Mouse (Mus musculus): ENCODE data around the gene Stum.

The Stum gene

GRCm38 (mm10) chr1:180499766-180500165 lies 16.5 kb upstream of the Stum start:
- DNase-seq (ENCODE audit: low spot score in 2 of 2) = no peak

DNA sequence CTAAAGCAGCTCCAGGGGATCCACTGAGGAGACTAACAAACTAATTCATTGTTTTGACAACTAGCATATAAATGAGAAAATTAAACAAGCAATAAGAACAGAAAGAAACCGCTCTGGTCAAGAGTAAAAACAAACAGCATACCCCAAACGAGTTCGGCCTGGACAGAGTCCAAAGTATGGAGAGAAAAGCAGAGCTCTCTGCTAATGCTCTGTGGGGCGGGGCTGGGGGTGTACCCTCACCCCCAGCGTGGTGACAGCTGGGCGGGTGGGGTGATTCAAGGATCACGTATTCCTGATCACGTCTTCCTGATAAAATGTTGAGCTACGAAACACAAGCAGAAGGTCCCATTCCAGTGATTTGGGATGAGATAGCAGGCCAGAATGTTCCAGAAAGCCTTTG lies 9.5 kb upstream of the Stum start:
- no peak for DNase-seq (ENCODE audit: low spot score in 2 of 2)

- DNase-seq (ENCODE audit: low spot score in 2 of 2) = no peak
Observed at GRCm38 (mm10) chr1:180485346-180485745, 2.0 kb upstream of the Stum start.

- DNase-seq (ENCODE audit: low spot score in 2 of 2) = peak in 1 of 2 experiments; percentile 32
Observed at GRCm38 (mm10) chr1:180482840-180483398, 385 bp downstream of the Stum start.

DNA sequence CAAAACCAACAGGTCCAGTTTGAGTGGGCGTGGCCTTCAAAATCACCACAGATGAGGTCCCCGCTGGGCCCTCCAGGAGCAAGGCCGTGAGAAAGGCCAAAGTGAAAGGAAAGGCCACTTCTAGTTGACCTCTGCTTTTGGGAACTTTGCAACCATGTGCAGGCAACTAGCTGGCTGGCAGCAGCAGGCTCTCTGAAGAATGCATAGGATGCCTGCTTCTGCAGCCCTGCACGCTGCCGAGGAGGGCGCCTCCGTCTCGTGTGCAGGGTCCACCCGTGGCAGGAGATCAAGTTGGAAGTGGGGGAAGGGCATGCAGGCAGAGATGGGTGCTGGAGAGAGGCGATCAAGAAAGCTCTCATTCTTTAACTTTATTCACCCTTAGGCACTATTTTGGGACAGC lies 1.3 kb downstream of the Stum start:
- peak in 1 of 2 experiments; percentile 23 for DNase-seq (ENCODE audit: low spot score in 2 of 2)

DNA sequence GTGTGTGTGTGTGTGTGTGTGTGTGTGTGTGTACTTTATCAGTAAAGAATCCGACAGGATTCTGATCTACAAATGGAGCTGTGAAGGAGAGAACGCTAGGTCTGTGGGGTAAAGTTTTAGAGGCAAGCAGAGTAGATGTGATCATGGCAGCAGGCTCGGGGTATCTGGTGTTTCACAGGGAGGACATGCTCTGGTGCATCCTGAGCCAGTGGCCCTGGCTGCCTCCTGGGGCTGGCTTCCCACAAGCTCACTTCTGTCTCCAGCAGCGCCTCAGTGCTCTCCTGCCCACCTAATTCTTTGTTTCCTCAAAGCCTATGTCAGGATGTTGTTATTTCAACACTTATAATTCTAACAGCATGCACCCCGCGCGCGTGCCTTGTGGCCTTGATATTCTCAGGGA lies 2.0 kb downstream of the Stum start:
- no peak for DNase-seq (ENCODE audit: low spot score in 2 of 2)

- DNase-seq (ENCODE audit: low spot score in 2 of 2) = peak in 1 of 2 experiments; percentile 39
Observed at GRCm38 (mm10) chr1:180480325-180480724, 3.0 kb downstream of the Stum start.

DNA sequence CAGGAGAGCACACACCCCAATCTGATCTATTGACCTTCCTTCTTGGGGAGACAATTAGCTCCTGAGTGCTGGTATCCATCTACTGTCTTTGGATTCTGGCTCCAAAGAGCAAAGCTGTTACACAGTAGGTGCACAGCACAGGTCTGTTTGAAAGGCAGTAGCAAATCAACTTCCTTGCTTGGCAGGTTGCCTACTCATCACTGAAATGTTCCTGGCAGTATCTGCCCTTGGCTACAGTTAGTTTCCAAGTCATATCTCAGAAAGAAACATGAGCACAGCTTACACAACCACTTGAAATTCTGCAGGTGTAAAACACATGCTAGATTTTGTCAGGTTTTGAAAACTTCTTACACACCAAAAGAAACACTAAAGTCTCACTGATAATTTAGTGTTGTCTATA lies 9.7 kb downstream of the Stum start:
- no peak for DNase-seq (ENCODE audit: low spot score in 2 of 2)

GRCm38 (mm10) chr1:180468004-180468403 lies 15.3 kb downstream of the Stum start:
- no peak for DNase-seq (ENCODE audit: low spot score in 2 of 2)

- peak; percentile 65 to 74 for DNase-seq (ENCODE audit: low spot score in 2 of 2)
Observed at GRCm38 (mm10) chr1:180465620-180466019, 17.7 kb downstream of the Stum start.

DNA sequence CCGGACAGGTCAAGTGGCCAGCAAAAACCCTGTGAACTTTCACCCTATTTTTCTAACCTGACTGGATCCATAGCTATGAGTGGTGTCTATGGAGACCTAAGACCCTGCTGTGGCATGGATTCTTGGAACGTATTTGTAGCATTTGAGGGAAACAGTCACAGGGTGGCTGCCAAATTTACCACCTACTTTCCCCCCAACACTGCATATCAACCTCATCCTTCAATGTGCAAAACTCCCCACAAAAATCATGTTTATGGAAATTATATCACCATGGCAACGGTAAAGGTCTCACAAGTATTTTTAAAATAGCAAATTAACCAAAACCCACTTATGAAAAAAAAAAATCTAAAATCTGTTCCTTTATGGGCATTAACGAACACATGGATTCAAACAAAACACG lies 18.9 kb downstream of the Stum start:
- DNase-seq (ENCODE audit: low spot score in 2 of 2) = peak in 1 of 2 experiments; percentile 34

DNA sequence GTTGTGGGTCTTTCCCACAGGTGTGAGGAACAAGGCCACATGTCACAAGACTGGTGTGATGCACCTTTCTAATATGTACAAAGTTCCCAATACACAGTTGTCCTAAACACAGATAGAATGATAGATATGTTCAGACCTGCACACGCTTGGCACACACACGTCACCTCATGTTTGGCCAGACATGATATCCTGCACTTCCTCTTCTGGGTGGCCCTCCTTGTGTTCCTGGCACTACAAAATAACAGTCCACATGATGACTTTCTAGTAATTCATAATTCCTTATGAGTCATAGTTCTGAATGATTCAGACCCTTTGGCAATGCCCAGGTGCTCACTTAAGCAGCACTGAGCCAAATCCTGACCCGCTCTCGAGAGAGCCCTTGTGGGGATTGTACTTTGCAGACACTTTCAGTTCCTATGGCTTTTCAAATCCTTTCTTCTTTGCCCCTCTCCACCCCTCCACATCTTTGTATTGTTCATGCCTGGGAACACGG lies 20.3 kb downstream of the Stum start:
- peak in 1 of 2 experiments; percentile 22 for DNase-seq (ENCODE audit: low spot score in 2 of 2)

GRCm38 (mm10) chr1:180462396-180462795 lies 20.9 kb downstream of the Stum start:
- DNase-seq (ENCODE audit: low spot score in 2 of 2) = peak in 1 of 2 experiments; percentile 60

DNA sequence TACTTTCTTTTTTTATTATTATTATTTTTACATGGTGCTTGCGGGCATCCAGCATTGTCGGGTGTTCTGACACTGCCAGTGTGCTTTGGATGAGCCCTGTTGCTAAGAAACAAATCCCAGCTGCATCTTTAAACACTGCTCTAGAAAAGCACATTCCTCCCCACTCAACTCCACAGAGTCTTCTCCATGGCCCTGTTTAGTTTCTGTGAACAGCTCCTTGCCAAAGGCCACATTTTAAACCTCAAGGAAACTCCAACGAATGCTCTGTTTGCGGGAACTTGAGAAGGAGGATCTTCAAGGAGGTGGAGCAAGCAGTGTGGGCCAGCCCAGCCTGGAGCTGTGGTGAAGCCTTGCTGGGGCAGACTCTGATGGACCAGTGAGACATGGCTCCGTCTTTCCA lies 22.6 kb downstream of the Stum start:
- no peak for DNase-seq (ENCODE audit: low spot score in 2 of 2)

DNA sequence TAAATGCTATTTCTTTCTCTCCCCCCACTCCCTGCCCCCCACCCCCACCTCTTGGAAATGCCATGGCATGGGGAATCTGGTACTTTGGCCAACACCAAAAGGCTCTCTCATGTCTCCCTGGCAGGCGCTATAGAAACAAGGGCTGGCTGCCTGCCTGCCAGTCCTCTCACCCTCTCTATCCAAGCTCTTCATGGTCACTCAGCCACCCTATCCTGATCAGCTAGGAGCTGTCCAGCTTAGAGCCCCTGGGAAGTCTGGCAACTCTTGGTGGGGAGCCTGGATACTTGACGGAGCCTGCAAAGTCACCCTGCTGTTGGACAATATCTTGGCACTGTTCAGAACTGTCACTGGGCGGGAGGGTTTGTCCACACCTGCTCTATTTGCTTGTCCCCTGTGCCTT lies 24.6 kb downstream of the Stum start:
- DNase-seq (ENCODE audit: low spot score in 2 of 2) = no peak

DNA sequence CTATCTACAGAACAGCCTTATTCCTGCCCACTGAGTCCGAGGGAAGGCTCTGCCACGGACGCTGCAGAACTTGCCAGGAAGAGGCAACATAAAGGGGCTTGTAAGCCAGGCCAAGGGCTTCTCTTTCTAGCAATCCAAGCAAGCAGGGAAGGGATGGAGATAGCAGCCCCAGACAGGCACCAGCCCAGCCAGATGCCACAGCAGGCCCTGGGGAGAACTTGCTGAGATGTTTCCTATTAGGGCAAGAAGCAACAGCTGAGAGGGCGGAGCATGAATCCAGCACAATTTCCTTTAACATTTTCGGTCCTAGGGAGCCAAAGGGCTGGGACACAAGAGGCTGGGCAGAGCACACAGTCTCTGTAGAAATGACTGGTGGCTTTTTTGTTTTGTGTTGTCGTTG lies 25.0 kb downstream of the Stum start:
- DNase-seq (ENCODE audit: low spot score in 2 of 2) = no peak

DNA sequence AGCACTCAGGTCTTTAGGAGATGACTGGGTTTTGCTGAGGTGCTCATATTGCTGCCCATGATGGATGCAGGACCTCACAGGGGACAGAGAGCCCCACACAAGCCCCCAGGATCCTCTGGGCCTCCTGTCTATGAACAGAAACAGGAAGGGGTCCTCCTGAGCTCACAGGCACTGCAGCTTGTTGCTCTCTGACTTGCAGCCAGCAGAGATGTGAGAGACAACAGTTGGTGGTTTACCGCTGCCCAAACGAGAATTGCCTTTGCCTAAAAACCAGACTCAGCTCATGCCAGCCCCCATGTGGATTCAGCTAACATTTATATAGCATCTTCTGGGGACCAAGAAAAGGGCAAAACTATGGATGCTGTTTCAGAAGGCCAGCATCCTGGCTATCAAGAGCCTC lies 33.7 kb downstream of the Stum start:
- DNase-seq (ENCODE audit: low spot score in 2 of 2) = no peak

DNA sequence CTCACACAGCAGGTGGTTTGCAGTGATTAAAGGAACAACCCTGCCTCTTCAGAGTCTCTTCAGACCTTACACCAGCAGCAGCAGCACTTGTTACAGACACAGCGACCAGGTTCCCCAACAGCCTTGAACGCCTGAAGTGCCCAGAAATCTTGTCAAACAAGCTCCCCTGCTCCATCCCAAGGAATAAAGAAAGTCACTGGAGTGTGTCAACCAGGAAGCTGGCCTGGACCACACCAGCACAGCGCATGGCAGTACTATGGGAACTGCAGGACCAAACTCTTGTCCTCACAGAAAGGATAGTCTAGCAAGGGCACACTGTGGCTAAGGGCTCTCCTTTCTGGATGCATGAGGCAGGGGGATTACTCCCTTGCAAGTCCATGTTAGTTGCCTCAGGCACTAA lies 38.9 kb downstream of the Stum start:
- DNase-seq (ENCODE audit: low spot score in 2 of 2) = no peak

DNA sequence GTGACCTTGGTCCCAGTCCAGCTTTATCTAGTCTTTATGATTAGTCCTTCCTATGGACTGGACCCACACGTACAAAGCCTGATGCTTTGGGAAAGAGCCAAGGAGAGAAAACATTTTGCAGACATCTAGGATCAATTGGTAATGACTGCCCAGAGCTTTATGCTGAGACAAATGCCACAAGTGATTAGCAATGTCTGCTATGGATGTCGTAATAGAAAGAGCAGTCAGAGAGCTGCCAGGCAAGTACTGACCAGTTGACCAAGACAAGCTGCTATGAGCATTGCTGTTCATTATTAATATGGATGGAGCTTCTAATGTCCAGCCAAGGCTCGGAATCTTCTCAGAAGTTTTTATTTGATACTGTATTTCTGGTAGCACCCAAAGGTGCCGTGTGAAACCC lies 43.8 kb downstream of the Stum start:
- DNase-seq (ENCODE audit: low spot score in 2 of 2) = no peak

DNA sequence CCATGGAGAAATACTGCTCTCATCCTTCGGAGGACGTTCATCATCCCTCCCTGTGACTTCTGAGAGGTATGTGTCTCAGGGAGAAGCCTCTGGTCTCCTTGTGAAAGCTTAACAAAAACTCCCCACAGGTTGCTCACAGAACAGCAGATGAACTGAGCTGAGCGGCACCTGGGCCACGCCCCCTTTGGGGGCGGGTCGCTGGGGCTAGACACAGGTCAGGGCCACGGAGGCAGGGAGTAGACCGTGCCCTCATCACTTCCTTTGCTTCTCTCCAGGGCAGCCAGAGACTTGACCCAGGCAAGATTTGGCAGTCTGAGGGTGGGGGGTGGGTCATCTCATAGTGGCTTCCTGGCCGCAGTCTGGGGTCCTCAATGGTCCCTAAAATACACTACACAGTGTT lies 48.4 kb downstream of the Stum start:
- no peak for DNase-seq (ENCODE audit: low spot score in 2 of 2)

- peak; percentile 62 to 73 for DNase-seq (ENCODE audit: low spot score in 2 of 2)
Observed at GRCm38 (mm10) chr1:180433796-180434566, 49.3 kb downstream of the Stum start.

GRCm38 (mm10) chr1:180433098-180433538 lies 50.2 kb downstream of the Stum start:
- no peak for DNase-seq (ENCODE audit: low spot score in 2 of 2)

DNA sequence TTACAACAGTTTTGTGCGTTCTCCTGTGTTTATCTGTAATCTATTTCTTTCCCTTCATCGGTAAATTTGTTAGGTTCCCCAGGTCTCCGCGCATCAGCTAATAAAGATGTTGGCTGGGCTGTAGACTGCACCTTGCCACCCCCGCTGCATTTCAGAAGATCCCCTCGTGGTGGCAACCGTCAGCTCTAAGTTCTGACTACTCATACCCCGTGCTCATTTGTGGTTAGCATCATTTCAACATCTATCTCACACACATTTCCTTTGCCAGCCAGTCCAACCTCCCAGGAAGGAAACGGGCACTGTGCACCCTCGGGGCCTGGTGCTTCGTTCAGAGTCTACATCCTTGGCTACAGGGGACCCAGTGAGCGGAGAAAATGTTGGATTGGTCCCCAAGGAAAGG lies 51.5 kb downstream of the Stum start:
- DNase-seq (ENCODE audit: low spot score in 2 of 2) = no peak

All from right cerebral cortex, adult 2 months (tissue).